Mouse (Mus musculus) adrenal gland, postnatal 4 days (tissue): Measurements from ENCODE around the gene 5730522E02Rik. TPM values are rescaled to one million over a fixed set of nuclear protein-coding genes. Genes with fewer than 3 reads are reported as not detected.

Experiments
- DNase-seq, 2 experiments: peaks; one replicate each; pipeline ENCODE4 v3.0.0; 2021 to 2022; ENCODE audit warnings: low spot score in 2 of 2, mixed read lengths in 2 of 2
- total RNA-seq, 2 experiments: library from RNA; stranded (reverse); gene quantifications; 2 replicates each; pipeline ENCODE4 v1.2.3; 2021

5730522E02Rik gene
- total RNA-seq, 2 experiments from 2014 or later: 0.79 to 1.5 TPM

- DNase-seq: no peak
These were observed 361.5 kb downstream of the 5730522E02Rik start for GRCm38 (mm10) chr11:25848824-25849644.

DNA sequence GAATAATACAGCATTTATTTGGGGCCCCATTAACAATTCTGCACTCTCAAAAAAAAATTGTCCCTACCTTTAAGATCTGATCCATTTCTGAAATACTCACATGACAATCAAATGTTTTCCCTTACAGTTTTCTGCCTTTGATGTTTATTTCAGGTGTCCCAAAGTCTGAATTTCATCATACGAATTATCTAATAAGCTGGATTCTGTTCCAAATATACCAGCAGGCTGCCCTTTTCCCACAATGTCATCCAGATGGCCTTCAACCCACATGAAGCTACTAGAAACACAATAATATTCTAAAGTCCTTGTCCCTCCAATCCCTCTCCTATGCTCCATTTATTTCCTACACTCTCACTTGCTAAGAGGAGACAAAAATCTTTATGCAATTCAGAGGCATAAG lies 372.1 kb downstream of the 5730522E02Rik start:
- no peak for DNase-seq

DNA sequence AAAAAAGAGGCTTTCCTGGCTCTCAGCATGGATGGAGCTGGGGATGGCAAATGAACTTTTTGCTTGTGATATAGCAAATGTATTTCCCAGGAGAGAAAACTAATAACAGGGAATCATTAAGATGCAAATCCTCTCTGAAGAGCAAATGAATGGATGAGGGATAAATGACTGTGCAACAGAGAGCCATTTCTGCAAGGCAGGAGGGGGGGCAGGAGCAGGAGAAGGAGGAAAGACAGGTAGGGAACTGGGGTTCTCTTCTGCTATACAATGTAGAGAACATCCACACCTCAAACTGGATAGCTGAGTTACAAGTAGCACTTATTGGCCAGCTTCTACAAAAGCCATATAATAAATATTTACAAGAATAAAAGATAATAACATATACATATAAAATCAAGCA lies 390.8 kb downstream of the 5730522E02Rik start:
- DNase-seq: no peak

DNA sequence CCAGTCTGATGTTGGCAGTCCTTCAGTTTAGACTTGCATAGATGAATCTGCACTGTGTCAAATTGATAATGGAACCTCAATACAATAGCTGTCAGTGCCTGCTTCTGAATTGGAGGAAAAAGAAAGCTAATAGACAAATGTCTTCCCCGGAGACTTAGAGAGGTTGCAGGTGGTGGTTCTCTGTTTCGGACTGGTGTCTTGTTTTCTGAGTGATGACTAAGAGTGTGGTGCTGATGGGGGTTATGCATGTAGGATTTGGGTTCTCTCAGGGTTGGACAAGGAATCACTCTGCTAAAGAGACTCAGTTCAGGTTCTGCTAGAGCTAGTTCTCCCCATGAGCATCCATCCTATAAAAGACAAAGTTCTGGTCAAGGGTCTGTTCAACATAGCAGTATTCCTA lies 397.1 kb downstream of the 5730522E02Rik start:
- no peak for DNase-seq

- no peak for DNase-seq
These were observed 422.9 kb downstream of the 5730522E02Rik start for GRCm38 (mm10) chr11:25787691-25788090.

- DNase-seq: no peak
These were observed 438.3 kb downstream of the 5730522E02Rik start for GRCm38 (mm10) chr11:25772231-25772630.

- DNase-seq: no peak
These were observed 439.5 kb downstream of the 5730522E02Rik start for GRCm38 (mm10) chr11:25770991-25771568.

GRCm38 (mm10) chr11:25767584-25768333 lies 442.8 kb downstream of the 5730522E02Rik start:
- no peak for DNase-seq

DNA sequence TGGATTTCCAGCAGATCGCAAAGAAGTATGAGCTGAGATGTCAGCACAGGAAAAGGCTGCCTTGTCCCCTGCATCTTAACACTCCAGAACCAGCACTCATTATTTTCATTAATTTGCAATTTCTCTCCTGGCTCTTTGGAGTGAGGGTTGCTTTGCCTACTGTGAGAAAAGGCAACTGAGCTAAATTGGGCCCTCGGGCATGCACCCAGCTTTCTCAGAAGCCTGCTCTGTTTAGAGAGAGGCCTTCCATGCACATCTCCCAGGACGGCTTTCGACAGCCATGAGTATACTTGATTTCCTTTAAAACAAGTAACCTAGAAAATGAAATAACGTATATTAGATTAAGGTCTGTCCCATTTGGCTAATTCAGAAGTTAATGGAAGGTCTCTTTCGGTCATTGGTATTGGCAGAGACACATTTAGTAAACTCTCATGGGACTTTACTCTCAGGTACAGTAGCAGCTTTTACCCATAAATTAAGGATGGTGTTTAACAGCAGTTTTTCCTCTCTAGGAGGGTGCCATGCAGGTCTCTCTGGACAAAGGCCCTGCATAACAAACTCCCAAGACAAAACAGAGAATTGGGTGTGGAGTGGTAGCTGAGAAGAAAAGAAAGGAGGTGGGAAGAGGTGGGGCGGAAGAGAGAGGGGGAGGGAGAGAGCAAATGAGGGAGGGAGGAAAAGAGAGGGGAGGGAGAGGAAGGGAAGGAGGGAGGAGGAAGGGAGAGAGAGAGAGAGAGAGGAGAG lies 457.2 kb downstream of the 5730522E02Rik start:
- DNase-seq: no peak

GRCm38 (mm10) chr11:25752418-25752817 lies 458.1 kb downstream of the 5730522E02Rik start:
- DNase-seq: no peak

GRCm38 (mm10) chr11:25747098-25747862 lies 463.3 kb downstream of the 5730522E02Rik start:
- DNase-seq: no peak

GRCm38 (mm10) chr11:25743664-25744063 lies 466.9 kb downstream of the 5730522E02Rik start:
- no peak for DNase-seq

DNA sequence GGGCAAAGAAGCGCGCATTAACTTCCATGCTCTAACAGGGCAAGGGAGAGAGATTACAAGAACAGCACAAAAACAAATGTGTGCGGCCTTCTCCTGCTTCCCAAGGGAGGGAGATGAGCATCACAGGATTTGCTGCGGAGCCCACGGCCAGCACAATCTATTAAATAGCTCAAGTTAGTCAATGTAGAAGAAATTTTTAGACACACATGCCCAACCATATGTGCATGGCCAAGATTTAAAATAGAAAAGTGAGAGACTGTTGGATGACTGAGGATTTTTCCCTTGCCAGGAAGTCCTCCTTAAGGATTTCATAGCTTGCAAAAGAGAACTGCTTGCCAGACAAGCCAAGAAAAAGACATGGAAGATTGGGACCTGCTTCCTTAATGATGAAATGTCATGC lies 473.3 kb downstream of the 5730522E02Rik start:
- DNase-seq: no peak

DNA sequence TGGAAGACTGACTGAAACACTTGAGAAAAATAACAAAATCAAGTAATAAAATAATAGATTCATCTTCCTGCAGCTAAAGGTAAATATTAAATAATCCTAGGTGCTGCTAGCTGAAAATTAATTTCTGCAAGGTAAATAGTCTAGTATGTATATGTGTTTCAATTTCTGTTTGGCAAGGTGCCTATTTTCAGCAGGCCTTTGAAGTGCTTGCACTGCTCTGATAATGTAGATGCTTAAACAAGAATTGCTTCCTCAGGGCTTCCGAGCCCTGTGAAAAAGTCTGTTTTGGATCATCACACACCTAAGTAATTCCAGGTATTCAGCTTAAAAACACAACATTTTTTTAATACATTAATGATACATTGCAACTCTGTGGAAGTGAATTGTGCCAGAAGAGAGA lies 481.1 kb downstream of the 5730522E02Rik start:
- no peak for DNase-seq

DNA sequence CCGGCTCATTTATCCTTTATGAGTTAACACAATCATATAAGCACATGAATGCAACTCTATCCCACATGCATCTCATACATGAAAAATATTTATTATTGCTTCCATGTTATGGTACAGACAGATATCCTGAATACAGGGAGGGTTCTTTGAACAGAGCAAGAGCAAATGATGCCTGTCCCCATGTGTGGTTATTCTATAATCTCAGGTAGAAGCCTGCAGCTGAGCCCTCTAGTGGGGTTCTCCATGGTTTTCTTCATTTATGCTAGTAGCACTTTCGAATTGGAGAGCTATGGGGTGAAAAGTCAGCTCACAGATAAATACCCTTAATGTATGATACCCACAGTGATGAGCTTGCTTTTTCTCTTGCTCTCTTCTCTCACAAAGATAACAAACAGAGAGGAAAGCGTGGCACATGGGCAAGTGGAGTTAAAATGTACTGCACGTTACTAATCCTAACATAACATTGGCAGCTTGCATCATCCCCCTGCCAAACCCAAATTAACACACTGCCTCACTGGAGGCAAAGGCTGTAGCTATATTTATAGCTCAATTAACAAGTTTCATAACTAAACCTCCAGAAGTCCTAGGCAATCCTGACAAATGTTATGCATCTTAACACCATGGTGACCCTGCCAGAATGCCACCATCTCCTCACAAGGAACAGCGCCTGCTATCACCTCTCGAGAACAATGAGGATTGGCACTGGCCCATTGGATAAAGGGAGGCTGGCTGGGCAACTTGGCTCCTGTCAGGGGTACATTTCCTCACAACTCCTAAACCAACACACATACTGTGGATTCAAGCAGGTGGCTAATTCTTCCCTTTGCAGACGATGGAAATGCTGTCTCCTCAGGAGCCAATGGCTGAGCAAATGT lies 494.9 kb downstream of the 5730522E02Rik start:
- DNase-seq: no peak

DNA sequence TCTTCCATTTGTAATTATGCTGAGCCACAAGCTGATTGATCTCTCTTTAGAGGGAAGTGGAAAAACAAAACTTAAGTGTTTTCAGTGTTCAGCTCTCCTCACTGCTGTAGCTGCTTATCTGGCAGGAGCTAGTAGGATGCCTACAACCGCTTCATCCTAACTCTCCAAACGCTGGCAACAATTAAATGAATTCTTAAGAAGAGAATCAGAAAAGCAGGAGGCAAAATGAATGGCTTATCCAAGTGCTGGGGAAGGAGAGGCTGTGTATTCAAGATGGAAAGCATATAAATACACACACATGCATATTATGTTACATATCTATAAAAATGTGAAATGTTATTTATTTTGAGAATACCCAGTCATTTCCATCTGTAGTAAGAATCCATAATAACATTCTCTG lies 500.0 kb downstream of the 5730522E02Rik start:
- no peak for DNase-seq

DNA sequence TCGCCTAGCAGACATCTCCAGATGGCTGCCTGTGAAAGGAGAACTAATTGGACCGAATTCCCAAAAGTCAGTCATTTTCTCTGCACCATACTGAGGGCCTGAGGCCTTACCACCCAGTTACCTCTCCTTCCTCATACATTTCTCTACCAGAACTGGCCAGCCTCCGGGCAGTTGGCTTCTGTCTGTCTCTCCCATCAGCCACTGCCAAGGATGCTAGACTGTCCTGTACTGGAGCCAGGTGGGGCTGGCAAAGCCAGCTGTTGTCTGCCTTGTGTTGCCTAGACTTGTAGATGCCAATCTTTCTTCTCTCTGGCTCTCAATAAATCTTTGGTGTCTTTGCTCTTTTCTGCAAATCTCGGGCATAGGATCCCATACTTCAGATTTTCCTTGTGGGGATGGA lies 500.7 kb downstream of the 5730522E02Rik start:
- no peak for DNase-seq

- DNase-seq: no peak
These were observed 506.0 kb downstream of the 5730522E02Rik start for GRCm38 (mm10) chr11:25704332-25705168.

- no peak for DNase-seq
These were observed 507.8 kb downstream of the 5730522E02Rik start for GRCm38 (mm10) chr11:25702791-25703190.
